Mouse (Mus musculus): ENCODE data around the gene Gm47985. TPM values are rescaled to one million over a fixed set of nuclear protein-coding genes. Genes with fewer than 3 reads are reported as not detected.
"Not testable (repeated sequence)": the region's sequence is repeated elsewhere in the genome, so short reads cannot be mapped to it uniquely, and the experiment has no call there.

Gene Gm47985
- polyA plus RNA-seq, 1 experiment from 2014 or later: not detected

DNA sequence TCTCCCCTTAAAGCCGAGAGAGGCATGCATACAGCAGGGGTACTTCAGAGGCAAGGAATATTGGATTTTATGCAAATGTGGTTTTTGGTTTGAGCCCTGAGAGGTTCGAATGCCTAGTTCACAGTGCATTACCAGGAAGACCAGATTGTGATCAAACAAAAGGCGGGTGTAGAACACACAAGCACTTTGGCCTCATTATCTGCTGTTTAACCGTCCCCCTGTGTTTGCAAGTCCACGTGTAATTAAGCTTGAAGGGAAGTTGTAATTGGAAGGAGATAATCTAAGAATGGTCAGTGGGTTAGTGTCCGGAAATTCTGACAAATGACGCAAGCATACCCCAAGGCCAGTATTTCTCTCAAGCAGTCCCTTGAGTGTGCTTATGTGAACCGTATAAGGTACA is 16.3 kb upstream of the Gm47985 start:
- 77% methylated on average over 8 of the region's 8 CpGs for WGBS (ENCODE audit: missing documents)
- Histone ChIP-seq H3K4me3 (ENCODE audit: inconsistent target) (no peak overlapping the region), H3K36me3 (ENCODE audit: inconsistent target) (no peaks in the 10 kb centered on the region), H3K79me2 (ENCODE audit: inconsistent target) (no peaks in the 10 kb centered on the region), H3K27ac (no peak overlapping the region)

DNA sequence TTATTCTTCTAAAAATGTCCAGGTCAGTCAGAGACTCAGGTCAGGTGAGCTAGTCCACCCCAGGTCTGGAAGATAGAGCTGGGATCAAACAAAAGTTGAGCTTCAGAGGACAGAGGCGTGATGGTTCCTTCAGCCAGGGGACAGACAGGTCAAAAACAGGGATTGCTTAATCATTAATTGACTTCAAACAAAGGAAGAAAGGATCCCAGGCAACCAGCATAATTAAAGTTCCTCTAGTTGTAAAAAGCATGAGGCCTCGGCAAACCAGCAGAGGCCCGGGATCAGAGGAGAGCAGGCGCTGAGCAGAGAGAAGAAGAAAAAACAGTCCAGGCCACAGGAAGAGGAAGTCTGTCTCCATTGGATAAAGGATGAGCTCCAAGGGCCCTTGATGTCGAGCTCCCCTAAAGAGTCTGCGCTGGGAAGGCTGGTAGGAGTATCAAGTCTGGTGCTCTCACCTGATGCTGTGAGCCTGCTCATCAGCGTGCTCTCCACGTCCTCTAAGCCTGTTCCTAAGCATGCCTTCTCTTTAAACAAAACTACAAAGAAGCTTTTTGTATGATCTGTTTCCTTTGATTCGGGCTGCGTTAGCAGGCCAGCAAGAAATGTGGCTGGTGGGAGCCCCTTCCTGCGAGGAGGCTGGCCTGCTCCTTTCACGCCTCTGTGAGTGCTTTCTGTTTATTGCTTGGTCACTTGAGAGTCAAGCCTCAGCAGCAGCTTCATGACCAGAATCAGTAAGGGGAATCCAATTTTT is 14.9 kb upstream of the Gm47985 start:
- no peak overlapping the region for H3K27ac ChIP-seq
- WGBS (ENCODE audit: missing documents): 74% methylated on average over 12 of the region's 12 CpGs
- no peaks in the 10 kb centered on the region for H3K36me3 ChIP-seq (ENCODE audit: inconsistent target)
- H3K4me3 ChIP-seq (ENCODE audit: inconsistent target): no peak overlapping the region
- no peaks in the 10 kb centered on the region for H3K79me2 ChIP-seq (ENCODE audit: inconsistent target)

DNA sequence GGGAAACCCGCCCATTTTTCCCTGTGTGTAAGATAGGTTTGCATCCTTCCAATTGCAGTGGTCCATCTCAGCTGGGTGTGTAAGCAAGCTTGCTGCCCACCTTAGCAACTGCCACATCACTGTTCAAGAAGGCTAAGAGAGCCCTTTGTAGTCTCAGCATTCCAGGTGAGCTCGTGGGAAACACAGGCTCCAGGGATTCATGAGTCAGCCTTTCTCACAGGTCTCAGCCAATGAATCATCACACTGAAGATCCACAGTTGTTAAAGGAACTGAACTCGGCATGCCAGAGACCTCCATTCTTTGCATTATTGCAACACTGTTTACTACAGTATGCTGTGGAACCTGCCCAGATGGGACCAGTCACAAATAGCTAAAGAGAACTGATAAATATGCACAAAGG is 13.7 kb upstream of the Gm47985 start:
- H3K79me2 ChIP-seq (ENCODE audit: inconsistent target): no peaks in the 10 kb centered on the region
- 68% methylated on average over 3 of the region's 3 CpGs for WGBS (ENCODE audit: missing documents)
- H3K27ac ChIP-seq: no peak overlapping the region
- H3K4me3 ChIP-seq (ENCODE audit: inconsistent target): no peak overlapping the region
- H3K36me3 ChIP-seq (ENCODE audit: inconsistent target): no peaks in the 10 kb centered on the region

- H3K79me2 ChIP-seq (ENCODE audit: inconsistent target): no peaks in the 10 kb centered on the region
- no peak overlapping the region for H3K4me3 ChIP-seq (ENCODE audit: inconsistent target)
- no peak overlapping the region for H3K27ac ChIP-seq
- 88% methylated on average over 2 of the region's 2 CpGs for WGBS (ENCODE audit: missing documents)
- no peaks in the 10 kb centered on the region for H3K36me3 ChIP-seq (ENCODE audit: inconsistent target)
These were observed 10.5 kb upstream of the Gm47985 start for GRCm38 (mm10) chr1:151171572-151172461.

- 41% methylated on average over 8 of the region's 10 CpGs for WGBS (ENCODE audit: missing documents)
These were observed 5.1 kb upstream of the Gm47985 start for GRCm38 (mm10) chr1:151177030-151177936.

DNA sequence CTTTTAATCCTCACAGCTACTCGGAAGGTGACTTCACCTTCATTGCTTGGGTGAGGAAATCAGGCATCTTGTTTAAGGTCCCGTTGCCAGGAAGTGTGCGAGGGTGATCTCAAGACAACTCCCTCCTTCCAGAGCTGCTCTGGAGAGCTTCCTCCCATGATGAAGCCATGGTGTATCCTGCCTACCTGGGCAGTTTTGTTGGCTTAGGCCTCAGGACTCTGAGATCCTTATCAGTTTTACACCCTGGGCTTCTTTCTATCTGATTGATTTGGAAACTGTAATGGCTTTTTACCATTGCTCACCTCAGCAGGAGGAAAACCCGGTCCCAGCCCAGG is 4.4 kb upstream of the Gm47985 start:
- Histone ChIP-seq H3K36me3 (ENCODE audit: inconsistent target) (no peaks in the 10 kb centered on the region), H3K79me2 (ENCODE audit: inconsistent target) (no peaks in the 10 kb centered on the region), H3K4me3 (ENCODE audit: inconsistent target) (no peak overlapping the region), H3K27ac (no peak overlapping the region)
- WGBS (ENCODE audit: missing documents): 55% methylated on average over 4 of the region's 4 CpGs

More at GRCm38 (mm10) chr1:151177030-151177936, 5.1 kb upstream of the Gm47985 start:
- Histone ChIP-seq H3K27ac (no peak overlapping the region), H3K4me3 (ENCODE audit: inconsistent target) (no peak overlapping the region), H3K79me2 (ENCODE audit: inconsistent target) (no peaks in the 10 kb centered on the region), H3K36me3 (ENCODE audit: inconsistent target) (no peaks in the 10 kb centered on the region)

DNA sequence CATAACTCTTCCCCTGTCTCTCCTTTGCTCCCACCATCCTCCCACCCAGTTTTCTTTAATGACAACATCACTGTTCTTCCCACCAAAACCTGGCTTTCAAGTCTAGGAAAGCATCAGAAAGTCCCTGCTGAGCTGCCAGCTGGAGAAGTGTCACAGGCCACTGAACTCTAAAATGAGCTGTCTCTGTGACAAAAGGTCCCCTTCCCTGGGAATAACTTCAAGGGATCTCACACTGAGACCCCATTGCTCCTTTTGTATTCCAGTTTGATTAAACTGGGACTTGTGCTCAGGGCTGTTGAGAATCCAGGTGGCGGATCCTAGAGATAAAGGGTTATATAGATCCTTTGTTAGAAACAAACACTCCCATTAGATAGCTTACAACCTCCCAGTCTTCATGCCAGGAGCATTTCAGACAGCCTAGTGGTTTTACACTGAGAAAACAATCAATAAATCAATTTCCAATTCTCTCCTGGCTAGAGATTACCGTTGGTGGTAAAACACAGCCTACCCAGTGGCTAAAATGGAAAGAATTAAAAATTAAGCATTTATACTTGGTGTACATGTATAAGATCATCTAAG is 3.7 kb upstream of the Gm47985 start:
- Histone ChIP-seq H3K27ac (no peak overlapping the region), H3K79me2 (ENCODE audit: inconsistent target) (no peaks in the 10 kb centered on the region), H3K4me3 (ENCODE audit: inconsistent target) (no peak overlapping the region), H3K36me3 (ENCODE audit: inconsistent target) (no peaks in the 10 kb centered on the region)
- WGBS (ENCODE audit: missing documents): 96% methylated on average over 2 of the region's 2 CpGs

DNA sequence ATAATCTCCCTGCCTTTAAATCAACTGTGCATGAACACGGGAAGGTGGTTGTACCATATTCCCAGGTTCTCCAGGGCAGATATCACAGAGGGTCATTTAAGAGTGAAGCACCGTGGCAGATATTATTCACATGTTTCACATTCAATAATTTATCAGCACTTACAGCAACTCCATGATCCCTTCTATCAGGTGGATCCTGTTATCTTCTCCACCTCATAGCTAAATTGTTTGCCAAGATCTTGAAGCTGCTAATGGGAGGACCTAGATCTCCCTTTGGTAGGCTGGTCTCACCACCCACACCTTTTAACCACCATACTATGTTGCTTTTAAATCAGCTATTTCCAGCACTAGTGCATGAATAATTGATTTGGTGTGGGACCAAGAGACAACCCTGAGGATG is 2.2 kb upstream of the Gm47985 start:
- 93% methylated on average over 2 of the region's 2 CpGs for WGBS (ENCODE audit: missing documents)
- Histone ChIP-seq H3K4me3 (ENCODE audit: inconsistent target) (no peak overlapping the region), H3K27ac (no peak overlapping the region), H3K36me3 (ENCODE audit: inconsistent target) (no peaks in the 10 kb centered on the region), H3K79me2 (ENCODE audit: inconsistent target) (no peaks in the 10 kb centered on the region)

GRCm38 (mm10) chr1:151186186-151186585 is 3.8 kb downstream of the Gm47985 start:
- not testable (repeated sequence) for H3K79me2 ChIP-seq (ENCODE audit: inconsistent target); H3K4me3 ChIP-seq (ENCODE audit: inconsistent target); H3K36me3 ChIP-seq (ENCODE audit: inconsistent target); H3K27ac ChIP-seq
- WGBS (ENCODE audit: missing documents): 94% methylated on average over 2 of the region's 3 CpGs

GRCm38 (mm10) chr1:151186879-151187424 is 4.6 kb downstream of the Gm47985 start:
- WGBS (ENCODE audit: missing documents): 90% methylated on average over 4 of the region's 4 CpGs
- H3K36me3 ChIP-seq (ENCODE audit: inconsistent target); H3K27ac ChIP-seq; H3K4me3 ChIP-seq (ENCODE audit: inconsistent target); H3K79me2 ChIP-seq (ENCODE audit: inconsistent target): not testable (repeated sequence)

- Histone ChIP-seq H3K4me3 (ENCODE audit: inconsistent target) (no peak overlapping the region), H3K36me3 (ENCODE audit: inconsistent target) (no peaks in the 10 kb centered on the region), H3K79me2 (ENCODE audit: inconsistent target) (no peaks in the 10 kb centered on the region), H3K27ac (no peak overlapping the region)
- WGBS (ENCODE audit: missing documents): 74% methylated on average over 4 of the region's 4 CpGs
These were observed 6.1 kb downstream of the Gm47985 start for GRCm38 (mm10) chr1:151188469-151188868.

GRCm38 (mm10) chr1:151192075-151192474 is 9.7 kb downstream of the Gm47985 start, which contains the start of gene Gm8947:
Gm8947 (plus strand) TSS chr1:151192376.
- not testable (repeated sequence) for H3K79me2 ChIP-seq (ENCODE audit: inconsistent target); H3K4me3 ChIP-seq (ENCODE audit: inconsistent target); H3K27ac ChIP-seq; H3K36me3 ChIP-seq (ENCODE audit: inconsistent target)
- no CpG with 5 or more reads among the region's 7 CpGs for WGBS (ENCODE audit: missing documents)

DNA sequence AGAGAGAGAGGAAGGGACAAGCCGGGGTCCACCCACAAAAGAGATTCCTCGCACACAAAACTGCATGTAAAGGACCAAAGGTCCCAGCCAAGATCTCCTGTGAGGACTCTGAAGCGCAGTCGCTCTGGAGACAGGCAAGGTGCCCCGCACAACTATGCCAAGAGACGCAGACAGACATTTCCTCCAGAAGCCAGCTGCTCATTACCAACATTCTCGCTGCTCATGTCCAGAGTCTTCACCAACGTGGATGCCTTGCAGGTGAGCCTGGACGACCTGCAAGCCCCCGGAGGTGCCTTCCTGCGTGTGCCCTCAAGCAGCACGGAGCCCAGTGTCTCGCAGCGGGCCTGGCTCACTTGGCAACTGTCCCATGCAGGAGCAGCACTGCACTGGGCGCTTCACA is 10.4 kb downstream of the Gm47985 start:
- H3K27ac ChIP-seq; H3K36me3 ChIP-seq (ENCODE audit: inconsistent target): not testable (repeated sequence)
- WGBS (ENCODE audit: missing documents): 90% methylated on average over 9 of the region's 15 CpGs

DNA sequence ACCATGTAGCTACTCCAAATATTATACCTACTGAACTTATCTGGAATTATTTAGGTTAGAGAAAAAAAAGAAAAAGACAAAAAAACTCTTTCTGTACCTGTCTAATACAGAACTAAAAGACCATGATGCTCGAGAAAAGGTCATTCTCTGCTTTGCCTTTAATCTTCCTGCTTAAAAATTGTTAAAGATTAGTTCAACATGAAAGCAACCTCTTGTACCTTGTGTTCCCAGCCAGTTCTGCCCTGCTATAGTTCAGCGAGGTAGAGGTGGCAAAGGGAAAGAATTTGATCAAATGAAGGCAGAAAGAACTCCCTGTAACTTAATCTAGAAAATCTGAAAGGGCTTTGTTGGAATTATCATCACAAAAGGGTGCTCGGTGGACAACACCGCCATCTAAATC is 13.6 kb downstream of the Gm47985 start:
- H3K4me3 ChIP-seq (ENCODE audit: inconsistent target); H3K79me2 ChIP-seq (ENCODE audit: inconsistent target); H3K27ac ChIP-seq; H3K36me3 ChIP-seq (ENCODE audit: inconsistent target): not testable (repeated sequence)
- WGBS (ENCODE audit: missing documents): 89% methylated on average over 4 of the region's 4 CpGs

More for the DNA sequence above, 10.4 kb downstream of the Gm47985 start:
- H3K79me2 ChIP-seq (ENCODE audit: inconsistent target); H3K4me3 ChIP-seq (ENCODE audit: inconsistent target): not testable (repeated sequence)
